Mouse (Mus musculus): Measurements from ENCODE around the gene Syp. TPM values are rescaled to one million over a fixed set of nuclear protein-coding genes. Genes with fewer than 3 reads are reported as not detected.

The Syp gene
- polyA plus RNA-seq, 1 experiment from 2014 or later, result 0.56 TPM

DNA sequence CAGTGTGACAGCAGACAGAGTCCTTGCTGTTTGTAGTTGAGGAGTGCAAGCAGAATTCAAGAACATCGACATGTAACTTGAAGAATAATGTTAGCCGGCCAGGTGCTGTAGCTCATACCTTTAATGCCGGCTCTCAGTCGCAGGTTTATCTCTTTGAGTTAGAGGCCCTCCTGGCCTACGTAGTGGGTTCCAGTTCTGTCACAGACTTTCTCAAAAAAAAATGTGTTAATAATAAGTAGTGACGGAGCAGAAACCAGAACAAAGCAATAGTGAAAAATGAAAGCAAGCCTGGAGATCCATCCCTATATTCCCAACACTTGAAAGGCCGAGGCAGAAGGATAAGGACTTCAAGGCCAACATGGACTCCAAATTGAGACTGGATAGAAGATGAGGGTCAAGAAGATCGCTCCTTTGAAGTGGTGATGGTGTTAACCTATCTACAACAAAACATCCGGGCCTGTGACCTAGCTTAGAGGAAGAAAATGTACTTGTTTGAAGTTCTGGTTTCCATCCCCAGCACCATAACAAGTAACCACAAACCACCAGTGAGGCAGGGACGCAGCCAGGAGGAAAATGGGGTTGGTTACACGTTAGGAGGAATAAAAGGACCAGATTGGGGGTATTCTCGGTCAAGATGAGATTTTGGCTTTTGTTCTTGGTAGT is 20.3 kb upstream of the Syp start:
- no peak overlapping the region for H3K27ac ChIP-seq (replicated peaks; ENCODE audit: low read depth, low read length)
- ATAC-seq (ENCODE audit: insufficient number of reproducible peaks, low FRiP score, low TSS enrichment, low read depth) (no peak), DNase-seq (ENCODE audit: low spot score) (no peak)
- no peaks in the 10 kb centered on the region for H3K36me3 ChIP-seq (ENCODE audit: control insufficient read depth, insufficient read depth, low read length)
- no peaks in the 10 kb centered on the region for H3K27me3 ChIP-seq (ENCODE audit: control insufficient read depth, insufficient read depth, low read length)
- H3K4me2 ChIP-seq (ENCODE audit: low read depth, severe bottlenecking), result no peak overlapping the region
- H3K9ac ChIP-seq (ENCODE audit: low read length), result no peak overlapping the region
- no peaks in the 10 kb centered on the region for H3K9me3 ChIP-seq (ENCODE audit: control insufficient read depth, low read length)
- H3K4me3 ChIP-seq (ENCODE audit: low read depth, low read length), result no peak overlapping the region
- H3K4me1 ChIP-seq (ENCODE audit: control insufficient read depth, insufficient read depth, low read length), result no peaks in the 10 kb centered on the region
- WGBS, result 80% methylated on average over 12 of the region's 12 CpGs

DNA sequence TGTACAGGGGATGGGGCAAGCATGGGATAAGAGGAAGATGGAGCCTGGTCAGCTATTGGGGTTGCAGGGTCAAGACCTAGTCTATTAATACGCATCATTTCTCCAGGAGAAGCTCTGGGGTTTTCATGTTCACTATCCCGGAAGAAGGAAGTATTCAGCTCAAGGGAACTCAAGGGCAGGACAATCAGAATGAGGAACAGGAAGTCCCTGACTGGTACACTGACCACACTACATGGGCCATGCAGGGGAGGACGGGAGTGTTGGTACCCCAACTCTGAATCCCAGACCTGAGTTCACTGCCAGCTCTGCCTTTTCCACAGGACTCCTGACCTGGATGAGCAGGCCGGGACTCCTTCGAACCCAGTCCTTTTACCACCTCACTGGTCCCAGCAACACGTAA is 5.7 kb upstream of the Syp start:
- no peak for DNase-seq (ENCODE audit: low spot score)
- WGBS, result 90% methylated on average over 6 of the region's 6 CpGs
- H3K36me3 ChIP-seq (ENCODE audit: control insufficient read depth, insufficient read depth, low read length), result no peaks in the 10 kb centered on the region

DNA sequence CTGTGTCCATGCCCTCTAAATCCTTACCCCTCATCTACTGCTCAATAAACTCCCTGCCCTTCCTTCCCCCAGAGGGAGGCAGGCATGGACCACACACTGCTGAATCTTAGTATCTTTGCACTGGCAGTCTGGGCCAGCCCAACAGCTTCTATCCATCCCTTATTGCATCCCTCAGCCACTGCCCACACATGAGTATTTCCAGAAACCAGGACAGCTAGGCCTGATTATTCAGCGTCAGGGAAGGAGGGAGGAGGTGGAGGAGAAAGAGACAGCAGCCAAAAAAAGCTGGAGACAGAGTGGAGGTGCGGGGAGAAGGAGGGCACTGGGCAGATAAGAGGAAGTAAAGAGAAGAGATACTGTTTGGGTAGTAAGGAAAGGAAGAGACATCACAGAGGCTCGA is 3.2 kb upstream of the Syp start:
- no peak overlapping the region for H3K4me3 ChIP-seq (ENCODE audit: low read depth, low read length)
- no peak overlapping the region for H3K9ac ChIP-seq (ENCODE audit: low read length)
- no peak for ATAC-seq (ENCODE audit: insufficient number of reproducible peaks, low FRiP score, low TSS enrichment, low read depth)
- no peaks in the 10 kb centered on the region for H3K9me3 ChIP-seq (ENCODE audit: control insufficient read depth, low read length)
- no peak overlapping the region for H3K27ac ChIP-seq (replicated peaks; ENCODE audit: low read depth, low read length)
- H3K27me3 ChIP-seq (ENCODE audit: control insufficient read depth, insufficient read depth, low read length), result peaks cover 6% of the 10 kb centered on the region; the same call in 1 of the 2 replicates
- WGBS, result 76% methylated on average over 3 of the region's 3 CpGs
- no peaks in the 10 kb centered on the region for H3K36me3 ChIP-seq (ENCODE audit: control insufficient read depth, insufficient read depth, low read length)
- no peak for DNase-seq (ENCODE audit: low spot score)
- no peak overlapping the region for H3K4me2 ChIP-seq (ENCODE audit: low read depth, severe bottlenecking)
- H3K4me1 ChIP-seq (ENCODE audit: control insufficient read depth, insufficient read depth, low read length), result no peaks in the 10 kb centered on the region

More for the DNA sequence above, 5.7 kb upstream of the Syp start:
- Histone ChIP-seq H3K9ac (ENCODE audit: low read length) (no peak overlapping the region), H3K27me3 (ENCODE audit: control insufficient read depth, insufficient read depth, low read length) (no peaks in the 10 kb centered on the region), H3K4me1 (ENCODE audit: control insufficient read depth, insufficient read depth, low read length) (no peaks in the 10 kb centered on the region), H3K27ac (replicated peaks; ENCODE audit: low read depth, low read length) (no peak overlapping the region), H3K4me3 (ENCODE audit: low read depth, low read length) (no peak overlapping the region), H3K9me3 (ENCODE audit: control insufficient read depth, low read length) (no peaks in the 10 kb centered on the region), H3K4me2 (ENCODE audit: low read depth, severe bottlenecking) (no peak overlapping the region)
- no peak for ATAC-seq (ENCODE audit: insufficient number of reproducible peaks, low FRiP score, low TSS enrichment, low read depth)

DNA sequence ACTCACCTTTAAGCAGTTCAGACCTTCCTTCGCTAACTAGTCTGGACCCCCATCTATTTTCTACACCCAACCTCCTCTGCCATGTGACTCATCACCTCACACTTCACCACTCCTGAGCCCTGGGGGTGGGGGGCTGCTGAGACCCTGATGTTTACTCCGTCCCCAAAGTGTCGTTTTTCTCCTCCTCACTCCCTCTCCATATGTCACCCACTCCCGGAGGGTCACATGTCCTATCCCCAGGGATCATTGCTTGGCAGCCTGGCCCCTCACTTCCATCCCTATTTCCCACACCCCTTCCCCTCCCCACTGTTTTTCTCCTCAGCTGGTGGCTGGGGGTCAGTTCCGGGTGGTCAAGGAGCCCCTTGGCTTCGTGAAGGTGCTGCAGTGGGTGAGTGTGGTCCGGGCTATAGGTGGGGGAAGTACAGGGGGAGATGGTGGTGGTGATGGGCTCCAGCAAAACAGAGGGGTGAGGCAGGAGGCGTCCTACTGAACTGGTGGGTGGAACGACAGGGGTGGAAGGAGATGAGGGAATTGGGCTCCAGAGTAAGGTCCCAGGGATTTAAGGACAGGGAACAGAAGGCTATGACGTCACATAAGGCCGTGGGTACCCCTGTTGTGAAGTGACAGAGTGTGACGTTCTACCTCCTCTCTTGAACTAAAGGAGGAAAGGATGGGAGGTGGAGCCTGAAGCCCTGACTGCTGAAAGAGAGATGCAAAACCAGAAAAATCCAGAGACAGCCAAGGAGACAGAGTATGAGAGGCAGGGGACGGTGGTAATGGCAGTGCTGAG is 1.5 kb downstream of the Syp start:
- no peak for DNase-seq (ENCODE audit: low spot score)
- H3K4me3 ChIP-seq (ENCODE audit: low read depth, low read length), result no peak overlapping the region
- H3K4me2 ChIP-seq (ENCODE audit: low read depth, severe bottlenecking), result no peak overlapping the region
- peak; percentile 13; the same call in 1 of the 2 replicates for ATAC-seq (ENCODE audit: insufficient number of reproducible peaks, low FRiP score, low TSS enrichment, low read depth)
- H3K4me1 ChIP-seq (ENCODE audit: control insufficient read depth, insufficient read depth, low read length), result no peaks in the 10 kb centered on the region
- 25% methylated on average over 13 of the region's 13 CpGs for WGBS
- H3K9ac ChIP-seq (ENCODE audit: low read length), result no peak overlapping the region
- H3K36me3 ChIP-seq (ENCODE audit: control insufficient read depth, insufficient read depth, low read length), result no peaks in the 10 kb centered on the region
- H3K9me3 ChIP-seq (ENCODE audit: control insufficient read depth, low read length), result no peaks in the 10 kb centered on the region
- peaks cover 6% of the 10 kb centered on the region; the same call in 1 of the 2 replicates for H3K27me3 ChIP-seq (ENCODE audit: control insufficient read depth, insufficient read depth, low read length)
- no peak overlapping the region for H3K27ac ChIP-seq (replicated peaks; ENCODE audit: low read depth, low read length)

DNA sequence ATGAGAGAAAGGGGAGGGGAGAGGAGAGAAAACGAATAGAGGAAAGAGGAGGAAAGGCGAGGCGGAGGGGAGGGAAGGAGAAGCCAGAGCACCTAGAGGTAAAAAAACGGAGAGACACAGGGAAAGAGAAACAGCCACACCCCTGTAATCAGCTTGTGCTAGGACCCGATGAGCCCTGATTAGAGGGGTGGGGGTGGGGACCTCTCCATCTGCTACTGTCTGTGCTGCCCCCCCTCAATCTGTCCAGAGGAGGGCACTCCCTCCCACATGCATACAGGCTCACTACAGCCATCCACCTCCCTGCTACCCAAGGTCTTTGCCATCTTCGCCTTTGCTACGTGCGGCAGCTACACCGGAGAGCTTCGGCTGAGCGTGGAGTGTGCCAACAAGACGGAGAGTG is 2.5 kb downstream of the Syp start:
- H3K4me3 ChIP-seq (ENCODE audit: low read depth, low read length), result no peak overlapping the region
- no peak overlapping the region for H3K9ac ChIP-seq (ENCODE audit: low read length)
- H3K27ac ChIP-seq (replicated peaks; ENCODE audit: low read depth, low read length), result no peak overlapping the region
- ATAC-seq (ENCODE audit: insufficient number of reproducible peaks, low FRiP score, low TSS enrichment, low read depth) (no peak), DNase-seq (ENCODE audit: low spot score) (no peak)
- no peaks in the 10 kb centered on the region for H3K9me3 ChIP-seq (ENCODE audit: control insufficient read depth, low read length)
- no peaks in the 10 kb centered on the region for H3K4me1 ChIP-seq (ENCODE audit: control insufficient read depth, insufficient read depth, low read length)
- peaks cover 6% of the 10 kb centered on the region; the same call in 1 of the 2 replicates for H3K27me3 ChIP-seq (ENCODE audit: control insufficient read depth, insufficient read depth, low read length)
- whole genome bisulfite sequencing, result 27% methylated on average over 12 of the region's 12 CpGs
- no peak overlapping the region for H3K4me2 ChIP-seq (ENCODE audit: low read depth, severe bottlenecking)
- no peaks in the 10 kb centered on the region for H3K36me3 ChIP-seq (ENCODE audit: control insufficient read depth, insufficient read depth, low read length)

DNA sequence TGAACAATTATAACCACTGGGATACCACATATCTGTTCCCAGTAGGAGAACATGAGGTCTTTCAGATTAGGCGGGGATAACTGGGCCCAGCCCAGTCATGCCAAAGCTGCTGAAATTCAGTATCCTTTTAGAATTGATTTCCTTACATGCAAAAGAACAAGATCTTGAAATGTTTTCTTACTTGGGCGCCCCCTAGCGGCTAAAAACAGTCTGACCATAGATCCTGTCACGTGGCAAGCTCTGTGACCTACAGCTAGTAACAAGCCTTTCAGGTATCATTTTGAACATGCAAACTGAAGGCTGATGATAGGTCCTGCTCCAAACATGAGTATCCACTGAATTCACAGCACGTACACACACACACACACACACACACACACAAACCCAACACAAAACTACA is 7.1 kb downstream of the Syp start:
- WGBS, result 13% methylated on average over 5 of the region's 5 CpGs
- DNase-seq (ENCODE audit: low spot score) (peak; percentile 83), ATAC-seq (ENCODE audit: insufficient number of reproducible peaks, low FRiP score, low TSS enrichment, low read depth) (no peak)
- Histone ChIP-seq H3K27me3 (ENCODE audit: control insufficient read depth, insufficient read depth, low read length) (no peaks in the 10 kb centered on the region), H3K4me2 (ENCODE audit: low read depth, severe bottlenecking) (no peak overlapping the region), H3K9me3 (ENCODE audit: control insufficient read depth, low read length) (no peaks in the 10 kb centered on the region), H3K9ac (ENCODE audit: low read length) (no peak overlapping the region), H3K4me1 (ENCODE audit: control insufficient read depth, insufficient read depth, low read length) (no peaks in the 10 kb centered on the region), H3K4me3 (ENCODE audit: low read depth, low read length) (no peak overlapping the region), H3K27ac (replicated peaks; ENCODE audit: low read depth, low read length) (no peak overlapping the region), H3K36me3 (ENCODE audit: control insufficient read depth, insufficient read depth, low read length) (no peaks in the 10 kb centered on the region)

DNA sequence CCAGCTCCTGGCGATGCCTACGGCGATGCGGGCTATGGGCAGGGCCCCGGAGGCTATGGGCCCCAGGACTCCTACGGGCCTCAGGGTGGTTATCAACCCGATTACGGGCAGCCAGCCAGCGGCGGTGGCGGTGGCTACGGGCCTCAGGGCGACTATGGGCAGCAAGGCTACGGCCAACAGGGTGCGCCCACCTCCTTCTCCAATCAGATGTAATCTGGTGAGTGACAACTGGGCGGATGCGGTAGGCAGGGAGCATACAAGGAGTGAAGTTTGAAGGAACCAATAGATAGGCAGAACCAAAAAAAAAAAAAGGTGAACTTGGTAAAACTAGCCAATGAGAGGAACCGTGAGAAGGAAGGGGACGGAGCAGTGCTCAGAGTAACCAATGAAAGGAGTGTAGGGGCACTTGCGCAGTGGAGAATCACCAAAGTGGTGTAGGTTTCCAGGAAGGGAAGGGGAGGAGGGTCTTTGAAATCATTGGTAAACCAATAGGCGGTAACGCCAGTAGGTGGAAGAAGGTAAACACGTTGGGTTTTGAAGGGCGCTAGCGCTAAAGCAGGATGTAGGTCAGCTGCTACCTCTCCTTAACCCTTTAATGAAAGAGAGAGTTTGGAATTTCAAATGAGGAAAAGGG is 10.5 kb downstream of the Syp start:
- Histone ChIP-seq H3K4me3 (ENCODE audit: low read depth, low read length) (peak overlapping the region; percentile 36), H3K9me3 (ENCODE audit: control insufficient read depth, low read length) (no peaks in the 10 kb centered on the region), H3K27me3 (ENCODE audit: control insufficient read depth, insufficient read depth, low read length) (no peaks in the 10 kb centered on the region), H3K27ac (replicated peaks; ENCODE audit: low read depth, low read length) (0 out of 2 replicates have a peak overlapping the region, but pooled peaks have one; percentile 30), H3K4me2 (ENCODE audit: low read depth, severe bottlenecking) (peak overlapping the region; percentile 60), H3K4me1 (ENCODE audit: control insufficient read depth, insufficient read depth, low read length) (no peaks in the 10 kb centered on the region), H3K36me3 (ENCODE audit: control insufficient read depth, insufficient read depth, low read length) (no peaks in the 10 kb centered on the region), H3K9ac (ENCODE audit: low read length) (peak overlapping the region; percentile 65)
- WGBS, result 18% methylated on average over 25 of the region's 25 CpGs
- peak; percentile 97 for ATAC-seq (ENCODE audit: insufficient number of reproducible peaks, low FRiP score, low TSS enrichment, low read depth)
- DNase-seq (ENCODE audit: low spot score), result peak; percentile 72

DNA sequence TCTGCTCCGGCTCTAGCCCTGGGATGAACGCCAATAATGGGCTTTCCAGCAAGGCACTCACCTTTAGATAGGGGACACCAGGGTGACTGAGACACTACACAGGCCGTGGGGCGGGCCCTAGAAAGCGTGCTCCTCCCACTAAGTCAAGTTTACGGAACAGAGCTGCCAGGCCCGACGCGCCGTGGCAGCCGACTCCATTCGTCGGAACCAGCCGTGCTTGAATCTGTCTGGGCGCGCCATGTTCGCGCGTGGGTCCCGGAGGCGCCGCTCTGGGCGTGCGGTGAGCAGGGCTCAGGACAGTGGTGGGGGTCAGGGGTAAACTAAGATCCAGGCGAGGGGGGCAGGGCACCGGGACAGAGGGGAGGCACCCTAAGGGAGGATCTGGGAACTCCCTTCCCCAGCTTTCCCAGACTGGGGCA is 19.0 kb downstream of the Syp start, which contains the start of gene Prickle3:
Gene Prickle3, plus strand, starts transcription at position 40 of the 419 bp plus-strand sequence.
- WGBS, result 11% methylated on average over 25 of the region's 26 CpGs
- no peaks in the 10 kb centered on the region for H3K4me1 ChIP-seq (ENCODE audit: control insufficient read depth, insufficient read depth, low read length)
- no peaks in the 10 kb centered on the region for H3K36me3 ChIP-seq (ENCODE audit: control insufficient read depth, insufficient read depth, low read length)
- DNase-seq (ENCODE audit: low spot score) (no peak), ATAC-seq (ENCODE audit: insufficient number of reproducible peaks, low FRiP score, low TSS enrichment, low read depth) (peak; percentile 46; the same call in 1 of the 2 replicates)
- peak within 1 kb of the TSS; percentile 56 for H3K9ac ChIP-seq (ENCODE audit: low read length)
- H3K4me2 ChIP-seq (ENCODE audit: low read depth, severe bottlenecking), result peak within 1 kb of the TSS; percentile 47
- H3K27ac ChIP-seq (replicated peaks; ENCODE audit: low read depth, low read length), result peak within 1 kb of the TSS; percentile 42; the same call in 1 of the 2 replicates
- no peaks in the 10 kb centered on the region for H3K9me3 ChIP-seq (ENCODE audit: control insufficient read depth, low read length)
- H3K4me3 ChIP-seq (ENCODE audit: low read depth, low read length), result peak within 1 kb of the TSS; percentile 38
- no peaks in the 10 kb centered on the region for H3K27me3 ChIP-seq (ENCODE audit: control insufficient read depth, insufficient read depth, low read length)
